Mouse (Mus musculus) erythroblast, embryonic 14.5 days (primary cell): ENCODE results near the gene Plekhm1. TPM values are rescaled to one million over a fixed set of nuclear protein-coding genes. Genes with fewer than 3 reads are reported as not detected.

Experiments
- H3K27me3 ChIP-seq: 2 replicates; pipeline ENCODE4 v1.6.1; 2012; ENCODE audit warnings: inconsistent platforms; ENCODE audit not compliant: control insufficient read depth
- H3K36me3 ChIP-seq: 2 replicates; pipeline ENCODE4 v1.6.1; 2012; ENCODE audit warnings: mild to moderate bottlenecking, inconsistent platforms; ENCODE audit not compliant: control insufficient read depth
- H3K4me1 ChIP-seq: 2 replicates; pipeline ENCODE4 v1.6.1; 2012; ENCODE audit warnings: inconsistent platforms; ENCODE audit not compliant: control insufficient read depth
- H3K4me3 ChIP-seq: replicated peaks from 2 replicates; pipeline ENCODE3; 2012; ENCODE audit warnings: moderate library complexity, mild to moderate bottlenecking, inconsistent platforms
- H3K9me3 ChIP-seq: 2 replicates; pipeline ENCODE4 v1.6.1; 2012; ENCODE audit warnings: low read length, inconsistent platforms, mixed read lengths; ENCODE audit not compliant: control insufficient read depth
- GATA1 ChIP-seq: IDR thresholded peaks from 2 replicates; pipeline ENCODE4 v1.6.1; 2012; ENCODE audit warnings: low read length, inconsistent platforms, mixed read lengths
- TAL1 ChIP-seq: IDR thresholded peaks from 3 replicates; pipeline ENCODE4 v1.6.1; 2012; ENCODE audit warnings: low read length, inconsistent platforms, mixed read lengths
- polyA plus RNA-seq: library from polyadenylated mRNA; stranded (reverse); fragments of >175 nt; gene quantifications from 2 replicates; pipeline ENCODE4 v1.2.3, GENCODE M21; 2012

Plekhm1 gene
- polyA plus RNA-seq, 1 experiment: 0.51 TPM

DNA sequence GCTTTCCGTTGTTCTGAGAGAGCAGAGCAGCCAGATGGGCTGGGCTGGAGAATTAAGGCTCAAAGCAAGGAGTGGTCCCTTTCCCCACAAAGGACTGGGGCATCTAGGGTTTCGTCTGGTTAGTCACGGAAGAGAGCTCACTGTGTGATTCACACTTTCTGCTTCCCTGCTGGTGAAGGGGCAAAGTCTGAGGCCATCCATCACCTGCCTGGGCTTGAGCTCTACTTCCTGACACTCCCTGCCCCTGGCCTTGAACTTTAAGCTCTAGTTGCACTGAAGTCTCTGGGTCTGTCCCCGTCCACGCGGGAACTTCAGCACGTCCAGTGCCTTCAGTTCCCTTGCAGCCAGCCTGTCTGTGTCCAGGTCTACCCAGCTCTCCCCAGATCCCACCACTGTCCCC lies 71.8 kb downstream of the Plekhm1 start:
- H3K27me3 ChIP-seq: no peaks in the 10 kb centered on the region
- no peaks in the 10 kb centered on the region; the same call in 1 of the 2 replicates for H3K4me1 ChIP-seq
- no peaks in the 10 kb centered on the region for H3K36me3 ChIP-seq
- H3K9me3 ChIP-seq: no peaks in the 10 kb centered on the region
- H3K4me3 ChIP-seq: no peak overlapping the region
- TF ChIP-seq GATA1: no peak
- TF ChIP-seq TAL1: no peak

GRCm38 (mm10) chr11:103340130-103340529 lies 72.4 kb downstream of the Plekhm1 start:
- TF ChIP-seq TAL1: no peak
- TF ChIP-seq GATA1: no peak
- H3K36me3 ChIP-seq: no peaks in the 10 kb centered on the region

GRCm38 (mm10) chr11:103339414-103340119 lies 72.9 kb downstream of the Plekhm1 start:
- Histone ChIP-seq H3K4me3 (no peak overlapping the region), H3K9me3 (no peaks in the 10 kb centered on the region), H3K36me3 (no peaks in the 10 kb centered on the region), H3K4me1 (no peaks in the 10 kb centered on the region), H3K27me3 (no peaks in the 10 kb centered on the region)
- no peak for TF ChIP-seq TAL1
- no peak for TF ChIP-seq GATA1

More at GRCm38 (mm10) chr11:103340130-103340529, 72.4 kb downstream of the Plekhm1 start:
- H3K27me3 ChIP-seq: no peaks in the 10 kb centered on the region
- no peak overlapping the region for H3K4me3 ChIP-seq
- H3K9me3 ChIP-seq: no peaks in the 10 kb centered on the region
- H3K4me1 ChIP-seq: no peaks in the 10 kb centered on the region

- Histone ChIP-seq H3K36me3 (no peaks in the 10 kb centered on the region), H3K4me1 (no peaks in the 10 kb centered on the region), H3K9me3 (no peaks in the 10 kb centered on the region), H3K27me3 (peaks cover 2% of the 10 kb centered on the region; the same call in 1 of the 2 replicates), H3K4me3 (no peak overlapping the region)
- TF ChIP-seq TAL1: no peak
- no peak for TF ChIP-seq GATA1
Measured at GRCm38 (mm10) chr11:103338671-103339070, 73.8 kb downstream of the Plekhm1 start.

GRCm38 (mm10) chr11:103338119-103338518 lies 74.4 kb downstream of the Plekhm1 start:
- H3K36me3 ChIP-seq: no peaks in the 10 kb centered on the region
- peaks cover 6% of the 10 kb centered on the region for H3K27me3 ChIP-seq
- TF ChIP-seq GATA1 (no peak), TAL1 (no peak)
- no peaks in the 10 kb centered on the region for H3K9me3 ChIP-seq
- H3K4me3 ChIP-seq: no peak overlapping the region
- no peaks in the 10 kb centered on the region for H3K4me1 ChIP-seq

DNA sequence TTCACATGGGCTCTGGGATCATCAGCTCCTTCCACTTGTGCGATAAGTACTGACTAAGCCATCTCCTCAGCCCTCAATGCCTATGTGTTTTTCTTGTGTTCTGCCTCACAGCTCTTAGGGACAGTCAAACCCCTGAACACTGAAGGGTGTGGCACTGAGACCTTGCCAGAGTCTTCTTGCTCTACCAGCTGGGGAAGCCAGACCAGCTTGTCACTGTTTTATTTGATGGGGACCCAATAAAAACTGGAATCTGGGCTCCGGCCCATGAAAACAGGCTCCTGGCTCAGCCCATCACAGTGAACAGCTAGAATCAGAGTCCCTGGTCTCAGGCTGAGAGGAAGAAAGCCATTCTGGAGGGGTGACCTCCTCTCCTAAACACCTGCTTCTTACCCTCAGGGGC lies 75.3 kb downstream of the Plekhm1 start:
- H3K9me3 ChIP-seq: no peaks in the 10 kb centered on the region
- H3K36me3 ChIP-seq: no peaks in the 10 kb centered on the region
- H3K4me1 ChIP-seq: no peaks in the 10 kb centered on the region
- H3K4me3 ChIP-seq: no peak overlapping the region
- no peak for TF ChIP-seq GATA1
- no peak for TF ChIP-seq TAL1
- peaks cover 11% of the 10 kb centered on the region for H3K27me3 ChIP-seq

DNA sequence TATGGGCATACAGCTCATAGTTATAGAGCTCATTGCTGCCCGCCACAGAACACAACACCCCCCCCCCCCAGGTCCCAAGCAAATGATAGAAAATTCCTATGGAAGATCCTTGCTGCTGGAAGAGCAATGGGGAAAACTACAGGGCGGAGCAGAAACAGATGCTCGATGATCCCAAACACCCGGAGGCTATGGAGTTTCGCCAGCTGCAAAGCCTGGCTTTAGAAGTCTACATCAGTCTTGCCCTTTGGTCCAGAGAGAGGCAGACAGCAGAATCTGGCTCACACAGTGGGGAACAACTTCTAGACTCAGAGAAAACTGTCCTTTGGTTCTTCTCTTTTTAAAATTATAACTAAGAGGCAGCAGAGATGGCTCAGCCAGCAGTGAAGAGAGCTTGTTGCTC lies 76.9 kb downstream of the Plekhm1 start:
- H3K27me3 ChIP-seq: peaks cover 11% of the 10 kb centered on the region
- no peaks in the 10 kb centered on the region for H3K36me3 ChIP-seq
- no peaks in the 10 kb centered on the region for H3K4me1 ChIP-seq
- H3K9me3 ChIP-seq: no peaks in the 10 kb centered on the region
- H3K4me3 ChIP-seq: no peak overlapping the region
- TF ChIP-seq GATA1: no peak
- no peak for TF ChIP-seq TAL1

DNA sequence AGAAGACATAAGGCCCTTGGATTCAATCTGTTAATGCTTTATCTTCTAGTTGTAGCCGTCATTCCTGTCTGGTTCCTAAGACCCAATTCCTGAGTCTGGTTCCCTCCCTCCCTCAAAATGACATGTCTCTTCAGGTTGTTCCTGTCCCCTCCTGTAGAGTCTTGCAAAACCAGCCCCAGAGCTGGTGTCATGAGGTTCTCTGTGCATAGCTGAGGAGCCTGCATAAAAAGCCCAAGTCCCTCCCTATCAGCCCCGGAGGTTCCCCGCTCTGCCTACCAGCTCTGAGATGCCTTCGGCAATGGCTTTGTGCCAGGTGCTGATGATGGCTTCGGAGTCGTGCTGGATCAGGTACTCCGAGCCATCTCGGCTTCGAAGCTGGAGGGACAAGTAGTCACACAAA lies 77.6 kb downstream of the Plekhm1 start:
- peaks cover 11% of the 10 kb centered on the region for H3K27me3 ChIP-seq
- no peaks in the 10 kb centered on the region for H3K9me3 ChIP-seq
- no peaks in the 10 kb centered on the region for H3K36me3 ChIP-seq
- H3K4me1 ChIP-seq: no peaks in the 10 kb centered on the region
- no peak overlapping the region for H3K4me3 ChIP-seq
- TF ChIP-seq TAL1 (no peak), GATA1 (no peak)

DNA sequence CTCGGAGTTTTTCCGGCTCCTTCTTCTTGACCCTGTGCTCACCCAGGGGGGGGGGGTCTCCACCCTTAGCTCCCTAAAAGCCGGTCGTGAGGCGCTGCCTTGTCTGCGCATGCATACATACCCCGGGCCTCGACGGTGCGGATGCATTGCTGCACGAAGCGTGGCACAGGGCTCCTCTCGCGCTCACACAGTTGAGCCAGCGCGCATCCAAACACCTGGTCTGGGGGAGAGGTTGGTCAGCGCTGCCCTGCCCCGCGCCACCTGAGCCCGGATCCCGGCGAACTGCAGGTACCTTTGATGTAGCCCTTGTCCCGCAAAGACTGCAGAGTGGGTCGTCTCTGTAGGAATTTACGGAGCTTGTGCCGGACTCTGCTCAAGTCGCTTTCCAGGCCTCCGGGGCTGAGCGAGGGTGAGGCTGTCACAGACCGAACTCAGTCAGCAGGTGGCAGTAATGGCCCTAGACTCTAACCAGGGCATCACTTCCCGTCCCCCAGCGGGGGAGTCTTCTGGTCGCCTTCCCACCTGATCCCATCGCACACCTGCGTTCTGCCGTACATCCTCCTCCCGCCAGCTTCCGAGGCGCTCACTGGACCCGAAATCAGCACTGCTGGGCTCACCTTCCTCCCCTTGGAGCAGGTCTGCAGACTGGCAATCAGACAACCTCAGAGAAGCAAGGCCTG lies 78.6 kb downstream of the Plekhm1 start:
- TF ChIP-seq GATA1: no peak
- H3K4me1 ChIP-seq: no peaks in the 10 kb centered on the region
- no peaks in the 10 kb centered on the region for H3K9me3 ChIP-seq
- no peaks in the 10 kb centered on the region for H3K36me3 ChIP-seq
- H3K27me3 ChIP-seq: peaks cover 11% of the 10 kb centered on the region
- H3K4me3 ChIP-seq: no peak overlapping the region
